Mouse (Mus musculus) monocyte, adult 5-6 weeks (primary cell): Measurements from ENCODE around the gene S100a10. TPM values are rescaled to one million over a fixed set of nuclear protein-coding genes. Genes with fewer than 3 reads are reported as not detected.

ENCODE experiments used
- total RNA-seq: library from RNA; stranded (forward); fragments of 200-1000, 200-491, 200-594 nt; gene quantifications from 3 replicates; pipeline ENCODE4 v1.2.3, GENCODE M21; 2017

Gene S100a10
- total RNA-seq, 1 experiment from 2014 or later: 873 TPM

Other genes starting within 250 kb of the S100a10 start
- gene Hrnr, start 235.3 kb upstream of the S100a10 start, total RNA-seq: not detected in 3 replicates
- gene Rptn, start 161.4 kb upstream of the S100a10 start, total RNA-seq: not detected in 3 replicates
- 0.29 to 0.32 TPM in 2 of 3 replicates, not detected in the other for gene Tchh, start 112.8 kb upstream of the S100a10 start, total RNA-seq
- not detected in 3 replicates for gene Tchhl1, start 86.3 kb upstream of the S100a10 start, total RNA-seq
- gene S100a11, start 34.6 kb upstream of the S100a10 start, total RNA-seq: 59.1 to 65.2 TPM (median 61.9 TPM) in 3 replicates
- not detected in 3 replicates for gene Tdpoz2, start 97.6 kb downstream of the S100a10 start, total RNA-seq
- not detected in 3 replicates for gene Tdpoz1, start 121.2 kb downstream of the S100a10 start, total RNA-seq
- not detected in 3 replicates for gene Gm37596, start 138.0 kb downstream of the S100a10 start, total RNA-seq
- not detected in 3 replicates for gene Gm5773, start 217.9 kb downstream of the S100a10 start, total RNA-seq
- not detected in 3 replicates for gene Tdpoz4, start 241.3 kb downstream of the S100a10 start, total RNA-seq